Mouse (Mus musculus) spleen, postnatal 4 days (tissue): ENCODE results near the gene Tcp11l2.

Experiments
- DNase-seq, 2 experiments: peaks; one replicate each; pipeline ENCODE4 v3.0.0; 2022; ENCODE audit warnings: low spot score in 2 of 2

Gene Tcp11l2

DNA sequence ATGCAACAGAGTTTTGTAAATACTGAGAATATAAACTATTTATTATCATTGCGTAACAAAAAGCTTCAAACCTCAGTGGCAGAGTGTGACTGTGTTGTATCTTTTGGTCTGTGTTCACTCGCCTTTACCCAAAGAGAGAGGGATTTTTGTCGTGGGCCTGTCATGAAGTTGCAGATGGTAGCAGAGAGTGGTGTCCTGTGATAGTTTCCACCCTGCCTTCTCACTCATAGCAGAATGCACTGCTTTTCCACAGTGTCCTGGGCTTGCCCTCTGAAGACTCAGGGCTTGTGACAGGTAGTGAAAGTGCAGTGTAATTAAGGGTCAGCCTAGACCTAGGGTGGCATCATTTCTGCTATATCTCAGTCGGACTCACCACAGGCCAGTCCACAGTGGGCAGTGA is 78.3 kb downstream of the Tcp11l2 start:
- no peak for DNase-seq

DNA sequence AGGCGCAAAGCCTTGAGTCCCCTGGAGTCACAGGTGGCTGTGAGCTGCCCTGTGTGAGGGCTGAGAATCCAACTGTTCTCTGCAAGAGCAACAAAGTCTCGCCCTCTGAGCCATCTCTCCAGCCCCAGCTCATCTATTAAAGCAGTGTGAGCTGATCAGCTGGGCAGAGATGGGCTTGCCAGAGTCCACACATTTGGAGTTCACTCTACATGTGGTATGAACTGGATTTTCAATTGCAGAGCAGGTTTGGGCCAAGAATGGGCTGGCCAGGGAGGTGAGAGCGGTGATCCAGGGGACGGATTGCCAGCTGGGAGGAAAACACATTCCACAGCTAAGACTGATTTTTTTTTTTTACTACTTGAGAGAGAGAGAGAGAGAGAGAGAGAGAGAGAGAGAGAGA is 80.2 kb downstream of the Tcp11l2 start:
- no peak for DNase-seq

DNA sequence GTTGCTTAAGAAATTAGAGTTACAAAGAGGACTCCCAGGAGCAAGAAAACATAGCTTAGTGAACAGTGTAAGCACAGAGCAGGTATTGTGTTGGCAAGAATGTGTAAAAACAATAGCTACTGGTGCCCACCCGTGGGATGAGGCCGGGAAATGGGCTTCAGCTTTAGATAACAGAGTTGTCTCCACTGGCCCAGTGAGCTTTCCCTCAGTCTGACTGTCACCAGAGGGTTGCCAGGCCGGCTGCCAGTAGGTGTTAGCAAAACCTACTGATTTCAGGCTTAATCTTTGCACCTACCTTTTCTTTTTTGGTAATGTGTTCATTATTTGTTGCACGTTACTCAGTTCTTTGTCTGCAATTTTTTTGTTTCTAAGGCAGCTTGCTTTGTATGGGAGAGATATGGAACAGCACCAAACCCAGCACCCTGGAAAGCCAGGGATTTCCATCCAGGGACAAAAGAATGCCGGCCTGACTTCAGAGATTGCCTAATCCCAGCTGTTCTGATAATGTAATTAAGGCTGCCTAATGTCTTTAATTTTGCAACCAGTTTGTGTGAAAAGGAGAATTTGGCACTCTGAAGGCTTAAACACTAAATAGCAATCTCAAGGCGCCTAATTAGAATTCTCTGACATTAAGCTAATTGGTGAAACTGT is 81.1 kb downstream of the Tcp11l2 start:
- DNase-seq = no peak

- no peak for DNase-seq
Observed at GRCm38 (mm10) chr10:84658088-84658848, 81.8 kb downstream of the Tcp11l2 start.

- DNase-seq = no peak
Observed at GRCm38 (mm10) chr10:84659281-84659680, 82.9 kb downstream of the Tcp11l2 start.

DNA sequence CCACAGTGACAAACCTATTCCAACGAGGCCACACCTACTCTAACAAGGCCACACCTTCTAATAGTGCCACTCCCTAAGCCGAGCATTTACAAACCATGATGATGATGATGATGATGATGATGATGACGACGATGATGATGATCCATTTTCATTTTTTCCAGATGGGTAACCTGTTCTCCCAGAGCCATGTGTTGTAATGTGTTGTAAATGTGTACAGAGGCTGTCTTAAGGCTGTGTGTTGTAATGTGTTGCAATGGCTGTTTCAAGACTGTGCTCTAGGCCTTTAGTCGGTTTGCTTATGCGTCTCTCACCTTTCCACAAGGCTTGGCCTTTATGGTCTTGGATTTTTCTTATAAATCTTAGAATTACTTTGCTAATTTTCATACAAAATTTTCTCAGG is 85.7 kb downstream of the Tcp11l2 start:
- no peak for DNase-seq
